Mouse (Mus musculus) gastrocnemius, postnatal 10 days (tissue): Measurements from ENCODE around the gene Cacna1i. TPM values are rescaled to one million over a fixed set of nuclear protein-coding genes. Genes with fewer than 3 reads are reported as not detected.

Source experiments
- DNase-seq: peaks from one replicate; pipeline ENCODE4 v3.0.0; 2021; ENCODE audit warnings: mixed read lengths
- long read RNA-seq, 2 experiments: library from polyadenylated mRNA; stranded (forward); transcript quantifications; one replicate each; pipeline ENCODE4 v2.0.0; 2021
- total RNA-seq, 2 experiments: library from RNA; stranded (reverse); gene quantifications; 2 replicates each; pipeline ENCODE4 v1.2.3; 2021

Gene Cacna1i
- under 1 TPM; 0.07 to 0.12 TPM for total RNA-seq
- long read RNA-seq, experiment 1: 0 reads
- long read RNA-seq, experiment 2: 0 reads

- DNase-seq: no peak
Measured at GRCm38 (mm10) chr15:80286851-80287415, at the start of gene Cacna1i. Gene Cacna1i, plus strand, starts transcription at chr15:80287238.

GRCm38 (mm10) chr15:80248135-80248534, 38.9 kb upstream of the Cacna1i start:
- DNase-seq: no peak

- no peak for DNase-seq
Measured at GRCm38 (mm10) chr15:80248596-80248995, 38.4 kb upstream of the Cacna1i start.

DNA sequence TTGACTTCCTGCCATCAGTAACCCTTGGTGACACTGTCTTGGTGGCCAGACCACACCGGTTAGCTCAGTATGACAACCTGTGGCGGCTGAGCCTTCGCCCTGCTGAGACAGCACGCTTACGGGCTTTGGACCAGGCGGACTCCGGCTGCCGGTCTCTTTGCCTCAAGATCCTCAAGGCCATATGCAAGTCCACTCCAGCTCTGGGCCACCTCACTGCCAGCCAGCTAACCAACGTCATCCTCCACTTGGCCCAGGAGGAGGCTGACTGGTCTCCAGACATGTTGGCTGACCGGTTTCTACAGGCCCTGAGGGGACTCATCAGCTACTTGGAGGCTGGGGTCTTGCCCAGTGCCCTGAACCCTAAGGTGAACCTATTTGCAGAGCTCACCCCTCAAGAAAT, 37.4 kb upstream of the Cacna1i start:
- DNase-seq: no peak

GRCm38 (mm10) chr15:80250586-80250985, 36.5 kb upstream of the Cacna1i start:
- DNase-seq: no peak

DNA sequence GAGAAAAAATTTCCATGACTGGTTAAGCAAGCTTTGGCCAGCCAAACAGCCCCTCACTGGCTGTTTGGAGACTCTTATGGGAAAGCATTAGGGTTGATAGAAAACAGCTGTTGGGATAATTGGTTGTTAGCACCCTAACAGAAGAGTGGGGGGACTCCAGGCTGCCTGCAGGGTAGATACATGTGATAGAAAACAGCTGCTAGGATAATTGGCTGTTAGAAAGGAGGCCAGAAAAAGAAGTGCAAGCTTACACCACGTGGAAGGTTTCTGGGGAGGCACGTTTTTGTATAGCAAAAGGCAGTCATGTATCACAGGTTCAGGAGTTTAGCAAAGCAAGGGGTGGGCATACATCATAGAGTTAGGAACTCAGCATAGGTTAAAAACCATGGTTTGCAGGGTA, 33.5 kb upstream of the Cacna1i start:
- no peak for DNase-seq

GRCm38 (mm10) chr15:80254207-80254606, 32.8 kb upstream of the Cacna1i start:
- DNase-seq: peak; percentile 57

- peak; percentile 97 for DNase-seq
Measured at GRCm38 (mm10) chr15:80254847-80255645, 32.0 kb upstream of the Cacna1i start, which contains the start of gene Atf4. Gene Atf4, plus strand, starts transcription at chr15:80255184.

GRCm38 (mm10) chr15:80255646-80256121, 31.4 kb upstream of the Cacna1i start:
- DNase-seq: peak; percentile 88

DNA sequence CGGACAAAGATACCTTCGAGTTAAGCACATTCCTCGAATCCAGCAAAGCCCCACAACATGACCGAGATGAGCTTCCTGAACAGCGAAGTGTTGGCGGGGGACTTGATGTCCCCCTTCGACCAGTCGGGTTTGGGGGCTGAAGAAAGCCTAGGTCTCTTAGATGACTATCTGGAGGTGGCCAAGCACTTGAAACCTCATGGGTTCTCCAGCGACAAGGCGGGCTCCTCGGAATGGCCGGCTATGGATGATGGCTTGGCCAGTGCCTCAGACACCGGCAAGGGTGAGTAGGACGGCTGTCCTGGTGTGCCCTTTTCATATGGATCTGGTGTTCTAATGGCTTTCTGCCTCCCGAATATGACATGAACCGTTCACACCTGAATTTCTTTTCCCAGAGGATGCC, 30.8 kb upstream of the Cacna1i start:
- peak; percentile 10 for DNase-seq

- no peak for DNase-seq
Measured at GRCm38 (mm10) chr15:80256656-80257601, 30.1 kb upstream of the Cacna1i start.

DNA sequence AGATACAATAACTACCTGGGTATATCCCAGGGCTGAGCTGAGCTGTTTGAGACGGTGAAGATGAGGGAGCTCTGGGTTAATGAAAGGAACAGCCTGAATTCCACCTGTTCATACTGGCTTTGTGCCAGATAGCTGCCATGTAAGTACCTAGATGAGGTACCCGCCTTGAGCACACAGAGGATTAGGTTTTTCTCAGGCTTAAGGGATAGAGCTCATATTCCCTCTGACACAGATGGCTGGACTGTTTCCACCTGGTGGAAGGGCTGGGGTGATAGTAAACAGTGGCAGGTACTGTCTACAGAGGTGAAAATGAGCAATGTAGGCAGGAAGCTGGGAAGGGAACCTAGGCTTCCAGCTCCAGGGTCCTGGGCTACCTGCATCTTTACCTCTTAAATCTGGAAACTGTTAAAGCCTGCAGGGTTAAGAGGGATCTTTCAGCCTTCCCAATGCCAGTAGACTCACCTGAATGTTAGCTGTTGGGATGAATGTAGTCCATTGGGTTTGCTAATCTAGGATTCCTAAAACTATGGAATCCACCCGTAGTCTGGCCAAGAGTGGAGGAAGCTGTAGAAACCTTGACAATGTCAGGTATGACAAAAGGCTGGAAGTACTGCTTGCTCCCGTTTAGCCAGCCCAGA, 29.3 kb upstream of the Cacna1i start:
- DNase-seq: peak; percentile 34

DNA sequence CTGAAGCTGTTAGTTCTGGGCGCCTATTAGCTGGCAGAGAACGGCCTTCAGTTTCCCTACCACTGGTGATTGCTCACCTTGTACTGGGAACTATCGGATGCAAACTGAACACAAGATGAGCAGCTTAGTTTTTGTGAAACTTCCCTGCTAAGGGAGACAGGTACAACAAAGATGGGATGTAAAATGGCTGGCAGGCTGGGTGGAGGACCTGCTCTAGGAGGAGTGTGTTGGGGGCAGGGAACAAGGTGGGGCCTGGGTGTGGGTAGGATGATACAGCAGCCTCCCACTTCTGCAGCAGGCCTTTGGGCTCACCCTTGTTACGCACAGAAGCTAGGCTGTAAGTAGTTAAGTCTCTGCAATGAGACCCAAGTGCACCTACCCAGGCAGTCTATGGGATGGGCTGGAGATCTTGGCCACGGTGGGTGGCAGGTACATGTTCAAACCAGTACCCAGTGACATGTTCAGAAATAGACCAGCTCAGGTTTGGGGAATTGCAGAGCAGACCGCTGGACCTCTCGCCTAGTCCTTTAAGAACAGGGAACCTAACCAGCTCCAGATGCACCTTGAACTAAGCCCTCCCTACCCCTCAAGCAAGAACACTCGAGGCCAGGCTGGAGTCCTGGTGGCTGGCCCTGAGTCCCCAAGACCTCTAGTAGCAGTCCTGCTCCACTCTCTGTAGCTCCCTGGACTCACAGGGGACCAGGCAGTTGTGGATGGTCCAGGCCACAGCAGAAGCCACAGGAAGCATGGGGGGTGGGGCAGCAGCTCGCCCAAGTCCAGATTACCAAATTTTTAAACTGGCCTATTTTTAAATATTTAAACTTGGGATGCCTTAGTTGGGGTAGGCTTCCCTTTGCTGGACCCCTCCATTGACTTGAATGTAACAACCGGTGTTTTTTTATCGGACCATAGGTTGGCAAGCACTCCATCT, 28.5 kb upstream of the Cacna1i start:
- DNase-seq: peak; percentile 31

GRCm38 (mm10) chr15:80259406-80260045, 27.5 kb upstream of the Cacna1i start:
- no peak for DNase-seq

- peak; percentile 91 for DNase-seq
Measured at GRCm38 (mm10) chr15:80260677-80261076, 26.4 kb upstream of the Cacna1i start.

- no peak for DNase-seq
Measured at GRCm38 (mm10) chr15:80261100-80261499, 25.9 kb upstream of the Cacna1i start.

DNA sequence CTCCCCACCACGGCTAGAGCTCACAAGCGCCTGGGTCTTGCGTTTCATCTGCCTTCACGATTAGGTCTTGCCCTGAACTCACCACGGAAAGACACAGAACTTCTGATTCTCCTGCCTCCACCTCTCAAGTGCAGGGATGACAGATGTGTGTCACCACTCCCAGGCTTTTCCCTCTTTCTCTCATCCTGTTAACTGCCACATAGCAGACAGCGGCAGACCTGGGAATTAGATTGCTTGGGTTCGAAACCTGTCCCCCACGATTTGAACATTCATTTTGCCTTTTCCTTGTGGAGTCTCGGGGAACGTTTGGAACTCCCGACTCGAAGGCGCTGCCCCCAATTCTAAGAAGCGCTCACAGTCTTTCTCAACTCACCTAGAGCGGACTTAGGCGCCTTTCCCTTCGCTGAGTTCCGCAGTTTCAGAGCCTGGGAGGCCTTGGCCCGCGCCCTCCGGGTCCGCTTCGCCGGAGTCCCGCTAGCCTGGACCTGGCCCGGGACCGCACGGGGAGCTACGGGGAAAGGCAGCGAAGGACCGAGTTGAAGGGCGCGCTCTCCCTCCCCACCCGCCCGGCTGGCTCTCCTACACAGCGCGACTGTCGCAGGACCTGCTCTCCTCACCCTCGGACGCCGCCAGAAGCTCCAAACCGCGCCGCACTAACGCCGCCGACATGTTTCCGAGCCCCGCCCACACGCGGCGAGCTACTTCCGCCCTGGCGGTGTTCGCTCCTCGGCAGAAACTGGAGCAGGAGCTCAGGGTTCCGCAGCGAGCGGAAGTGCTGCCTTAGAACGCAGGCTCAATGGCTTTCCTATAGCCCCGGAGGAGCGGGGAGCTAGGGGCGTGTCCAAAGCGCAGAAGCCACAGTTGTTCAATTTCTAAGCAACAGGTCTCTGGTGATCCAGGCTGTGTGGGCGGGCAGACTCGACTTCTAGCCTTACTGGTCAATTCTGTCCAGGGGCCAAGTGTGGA, 23.1 kb upstream of the Cacna1i start, which contains the start of gene Rps19bp1:
Gene Rps19bp1 (minus strand): TSS at position 706 of the 966 bp plus-strand sequence.
- peak; percentile 89 for DNase-seq

DNA sequence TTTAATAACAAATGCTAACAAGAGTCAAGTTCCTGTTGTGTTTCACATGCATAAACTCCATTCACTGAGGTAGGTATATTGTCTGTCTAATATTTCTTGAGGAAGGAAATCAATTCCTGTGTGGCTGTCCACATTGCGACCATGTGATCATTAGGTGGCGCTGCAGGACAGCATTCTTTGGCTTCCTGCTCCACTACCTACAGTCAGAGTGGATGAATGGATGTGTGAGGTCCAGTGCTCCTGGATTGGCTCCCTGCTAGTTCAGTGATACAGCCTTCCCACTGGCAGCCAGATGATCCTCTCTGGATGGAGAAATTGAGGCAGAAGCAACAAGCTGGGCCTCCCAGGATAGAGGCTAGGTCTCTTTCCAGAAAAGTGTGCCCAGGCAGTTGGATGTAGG, 20.8 kb upstream of the Cacna1i start:
- peak; percentile 68 for DNase-seq

DNA sequence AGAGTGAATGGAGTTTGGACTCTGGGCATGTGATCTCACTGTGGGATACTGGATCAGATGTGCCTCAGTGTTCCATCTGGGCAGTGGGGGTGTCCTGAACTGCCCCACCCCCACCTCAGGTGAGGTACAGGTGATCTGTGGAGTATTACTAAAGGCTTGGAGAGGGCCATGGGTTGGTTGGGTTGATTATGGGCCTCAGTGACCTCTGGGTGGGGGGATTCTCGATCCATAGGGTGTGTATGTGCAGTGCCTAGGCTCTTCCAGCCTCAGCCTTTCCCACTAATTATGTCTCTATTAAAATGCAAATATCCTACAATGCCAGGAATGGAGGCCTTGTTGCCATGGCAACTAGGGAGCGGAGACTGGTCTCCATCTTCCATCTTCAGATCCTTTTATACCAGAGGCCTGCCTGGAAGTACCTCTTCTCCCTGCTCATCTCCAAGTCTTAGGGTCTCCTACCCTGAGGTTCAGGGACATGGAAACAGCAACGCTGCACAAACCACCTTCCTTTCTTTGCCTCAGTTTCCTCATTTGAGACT, 15.1 kb upstream of the Cacna1i start:
- no peak for DNase-seq
